Mouse (Mus musculus) limb, embryonic 15.5 days (tissue): ENCODE results near the gene Atg2a. TPM values are rescaled to one million over a fixed set of nuclear protein-coding genes. Genes with fewer than 3 reads are reported as not detected.

Experiments used
- ATAC-seq: fragments of 200-750 bp; cut with Nextera tagmentation; 2 replicates; pipeline ENCODE4 v1.8.0; 2017; ENCODE audit warnings: low read depth, moderate TSS enrichment; ENCODE audit not compliant: insufficient number of reproducible peaks, low FRiP score, low TSS enrichment
- H3K27ac ChIP-seq: fragments of 300-500 bp; sonication (generic); 2 replicates; pipeline ENCODE4 v1.5.1; 2015; ENCODE audit warnings: moderate library complexity, mild to moderate bottlenecking, inconsistent platforms
- H3K27me3 ChIP-seq: fragments of 300-500 bp; sonication (generic); 2 replicates; pipeline ENCODE4 v1.6.1; 2015; ENCODE audit warnings: inconsistent platforms
- H3K36me3 ChIP-seq: fragments of 300-500 bp; sonication (generic); 2 replicates; pipeline ENCODE4 v1.6.1; 2015; ENCODE audit warnings: inconsistent platforms
- H3K4me1 ChIP-seq: fragments of 300-500 bp; sonication (generic); 2 replicates; pipeline ENCODE4 v1.6.1; 2015; ENCODE audit warnings: inconsistent platforms
- H3K4me2 ChIP-seq: fragments of 300-500 bp; sonication (generic); 2 replicates; pipeline ENCODE4 v1.6.1; 2015; ENCODE audit warnings: mild to moderate bottlenecking, inconsistent platforms
- H3K4me3 ChIP-seq: fragments of 300-500 bp; sonication (generic); 2 replicates; pipeline ENCODE4 v1.5.1; 2015; ENCODE audit warnings: mild to moderate bottlenecking, inconsistent platforms
- H3K9ac ChIP-seq: fragments of 300-500 bp; sonication (generic); 2 replicates; pipeline ENCODE4 v1.6.1; 2015; ENCODE audit warnings: inconsistent platforms
- H3K9me3 ChIP-seq: fragments of 300-500 bp; sonication (generic); 2 replicates; pipeline ENCODE4 v1.6.1; 2016; ENCODE audit warnings: inconsistent platforms
- WGBS: fragments of 180-500 bp; shearing (Covaris S2); methylation state at CpG from one replicate; pipeline ENCODE4 v1.1.7; 2015; 5-methylcytosine and 5-hydroxymethylcytosine counted together
- polyA plus RNA-seq: library from polyadenylated mRNA; unstranded; fragments of >200 nt; fragmentation: Nextera tagmentation; extraction: Ambion mirVana; gene quantifications from 2 replicates; pipeline ENCODE4 v1.2.1, GENCODE M21; 2015

Gene Atg2a
- 8.6 and 9.0 TPM in 2 replicates for polyA plus RNA-seq

DNA sequence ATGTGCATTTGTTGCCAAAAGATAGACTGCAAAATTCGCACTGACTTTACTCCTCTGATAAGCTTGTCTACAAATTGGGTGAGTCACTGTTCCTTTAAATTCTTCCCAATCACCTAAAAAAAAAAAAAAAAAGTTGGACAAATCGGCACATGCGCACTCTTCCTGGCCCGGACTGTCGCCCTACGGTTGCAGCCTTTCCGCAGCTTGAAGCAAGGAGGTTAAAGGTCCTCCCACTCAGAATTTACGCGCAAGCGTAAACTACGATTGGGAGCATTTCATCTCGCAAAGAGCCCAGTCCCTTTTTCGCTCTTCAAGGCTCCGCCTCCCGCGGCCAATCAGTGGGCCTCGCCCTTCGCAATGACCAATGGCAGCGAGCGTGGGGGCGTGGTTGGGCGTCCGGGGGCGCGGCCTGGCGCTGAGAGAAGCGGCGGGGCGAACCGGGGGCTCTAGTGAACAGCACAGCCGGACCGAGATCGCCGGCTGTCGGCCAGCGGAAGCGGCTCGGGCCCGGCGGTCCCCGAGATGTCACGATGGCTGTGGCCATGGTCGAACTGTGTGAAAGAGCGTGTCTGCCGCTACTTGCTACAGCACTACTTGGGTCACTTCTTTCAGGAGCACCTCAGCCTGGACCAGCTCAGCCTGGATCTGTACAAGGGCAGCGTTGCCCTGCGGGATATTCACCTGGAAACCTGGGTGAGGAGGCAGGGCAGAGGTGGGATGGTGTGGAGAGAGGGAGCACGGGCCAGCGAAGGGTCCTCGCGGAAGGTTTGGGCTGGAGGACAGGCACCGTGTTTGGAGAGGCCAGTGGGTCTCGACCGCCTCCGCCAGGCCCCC is at the start of gene Atg2a:
Gene Atg2a (plus strand): TSS at position 395 of the 834 bp plus-strand sequence.
- Histone ChIP-seq H3K36me3 (peaks cover 29% of the 10 kb centered on the region), H3K9me3 (no peaks in the 10 kb centered on the region), H3K4me1 (peaks cover 17% of the 10 kb centered on the region), H3K27me3 (no peaks in the 10 kb centered on the region), H3K27ac (peak within 1 kb of the TSS; percentile 75), H3K4me2 (peak within 1 kb of the TSS; percentile 85), H3K4me3 (peak within 1 kb of the TSS; percentile 84), H3K9ac (peak within 1 kb of the TSS; percentile 84)
- ATAC-seq = peak; percentile 91
- under 1% methylated on average over 55 of the region's 55 CpGs for WGBS

DNA sequence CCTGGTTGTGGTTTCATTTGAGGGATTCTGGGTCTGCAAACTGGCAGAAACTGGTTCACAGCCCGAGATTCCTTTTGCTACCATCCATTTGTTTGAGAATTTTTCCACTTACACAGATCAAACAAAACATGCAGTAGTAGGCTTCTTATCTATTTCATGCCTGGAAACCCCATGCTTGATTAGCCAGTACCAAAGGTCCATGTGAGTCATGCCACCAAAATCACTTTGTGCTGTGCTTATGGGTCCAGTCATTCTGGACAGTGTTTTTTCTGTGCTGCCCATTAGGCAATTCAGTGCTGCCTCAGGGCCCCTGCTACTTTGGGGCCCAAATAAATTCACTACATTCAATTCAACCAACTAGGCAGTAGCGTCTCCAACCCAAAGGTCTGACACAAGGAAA is 37.2 kb upstream of the Atg2a start:
- Histone ChIP-seq H3K4me1 (no peaks in the 10 kb centered on the region), H3K36me3 (no peaks in the 10 kb centered on the region), H3K4me3 (no peak overlapping the region), H3K27me3 (no peaks in the 10 kb centered on the region), H3K9me3 (no peaks in the 10 kb centered on the region), H3K9ac (no peak overlapping the region), H3K27ac (no peak overlapping the region), H3K4me2 (no peak overlapping the region)
- 74% methylated on average over 2 of the region's 2 CpGs for WGBS
- no peak for ATAC-seq

DNA sequence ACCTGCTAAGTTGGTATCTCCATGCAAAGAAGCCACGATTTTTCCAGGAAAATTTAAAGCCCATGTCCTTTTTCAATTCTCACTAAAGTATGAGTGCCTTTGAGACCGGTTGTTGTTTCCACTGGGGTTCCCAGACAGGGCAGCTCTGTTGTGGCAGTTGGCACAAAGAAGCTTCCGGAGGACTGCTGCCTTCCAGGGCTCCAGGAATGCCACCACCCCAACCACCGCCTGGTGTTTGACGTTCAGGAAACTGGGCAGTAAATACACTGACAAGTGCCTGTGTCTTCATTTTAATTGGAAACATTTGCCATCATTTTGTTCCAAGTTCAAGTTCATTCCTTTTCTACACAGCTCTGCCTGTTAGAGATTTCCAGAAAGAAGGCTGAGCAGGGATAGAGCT is 34.8 kb upstream of the Atg2a start:
- Histone ChIP-seq H3K36me3 (no peaks in the 10 kb centered on the region), H3K27ac (no peak overlapping the region), H3K9me3 (no peaks in the 10 kb centered on the region), H3K9ac (no peak overlapping the region), H3K27me3 (no peaks in the 10 kb centered on the region), H3K4me1 (no peaks in the 10 kb centered on the region), H3K4me3 (no peak overlapping the region), H3K4me2 (no peak overlapping the region)
- no peak for ATAC-seq
- WGBS = 59% methylated on average over 5 of the region's 5 CpGs

DNA sequence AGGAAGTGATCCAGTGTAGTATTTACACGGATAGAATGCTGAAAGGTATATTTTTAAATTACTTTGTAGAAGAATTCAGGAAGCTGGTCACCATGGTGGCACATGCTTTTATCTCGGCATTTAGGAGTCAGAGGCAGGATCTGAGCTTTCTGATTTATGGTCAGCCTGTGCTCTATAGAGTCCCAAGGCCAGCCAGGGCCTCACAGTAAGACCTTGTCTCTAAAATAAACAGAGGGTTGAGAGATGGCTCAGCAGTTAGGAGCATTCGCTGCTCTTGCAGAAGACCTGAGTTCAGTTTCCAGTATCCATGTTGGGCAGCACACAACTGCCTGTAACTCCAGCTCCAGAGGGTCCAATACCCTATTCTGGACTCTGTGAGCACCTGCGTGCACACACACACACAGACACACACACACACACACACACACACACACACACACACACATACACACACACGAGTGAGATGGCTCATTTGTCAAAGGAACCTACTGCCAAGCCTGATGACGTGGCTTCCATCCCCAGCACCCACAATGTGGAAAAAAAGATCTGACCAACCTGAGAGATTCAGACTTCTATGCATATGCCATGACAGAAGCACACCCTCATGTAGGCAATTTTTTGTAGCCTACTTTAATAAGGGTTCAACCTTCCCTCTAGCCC is 25.3 kb upstream of the Atg2a start:
- H3K36me3 ChIP-seq = no peaks in the 10 kb centered on the region
- no peaks in the 10 kb centered on the region for H3K4me1 ChIP-seq
- H3K27me3 ChIP-seq = no peaks in the 10 kb centered on the region
- no peak overlapping the region for H3K27ac ChIP-seq
- ATAC-seq = no peak
- no peaks in the 10 kb centered on the region for H3K9me3 ChIP-seq
- H3K9ac ChIP-seq = no peak overlapping the region
- no peak overlapping the region for H3K4me3 ChIP-seq
- WGBS = 65% methylated on average over 6 of the region's 6 CpGs
- no peak overlapping the region for H3K4me2 ChIP-seq

DNA sequence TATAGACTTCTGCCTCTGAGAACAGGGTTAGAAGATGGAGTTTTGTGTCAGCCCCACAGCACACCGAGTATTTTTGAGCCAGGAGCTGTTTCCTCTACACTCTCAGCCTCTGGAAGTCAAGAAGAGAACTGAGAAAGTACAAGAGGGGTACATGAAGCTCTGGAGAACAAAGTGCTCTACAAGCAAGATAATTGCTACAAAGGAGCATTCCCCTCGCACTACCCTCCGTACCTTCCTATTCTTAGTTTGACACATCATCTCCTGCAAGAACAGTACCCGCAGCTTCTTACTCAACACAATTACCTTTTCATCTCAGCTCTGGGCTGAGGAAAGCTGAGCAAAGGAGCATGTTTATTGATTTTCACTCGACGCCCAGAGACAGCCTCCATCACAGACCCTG is 22.9 kb upstream of the Atg2a start:
- Histone ChIP-seq H3K4me3 (no peak overlapping the region), H3K9ac (no peak overlapping the region), H3K4me1 (no peaks in the 10 kb centered on the region), H3K36me3 (no peaks in the 10 kb centered on the region), H3K4me2 (no peak overlapping the region), H3K27ac (no peak overlapping the region), H3K27me3 (no peaks in the 10 kb centered on the region), H3K9me3 (no peaks in the 10 kb centered on the region)
- no peak for ATAC-seq
- 63% methylated on average over 6 of the region's 6 CpGs for WGBS

DNA sequence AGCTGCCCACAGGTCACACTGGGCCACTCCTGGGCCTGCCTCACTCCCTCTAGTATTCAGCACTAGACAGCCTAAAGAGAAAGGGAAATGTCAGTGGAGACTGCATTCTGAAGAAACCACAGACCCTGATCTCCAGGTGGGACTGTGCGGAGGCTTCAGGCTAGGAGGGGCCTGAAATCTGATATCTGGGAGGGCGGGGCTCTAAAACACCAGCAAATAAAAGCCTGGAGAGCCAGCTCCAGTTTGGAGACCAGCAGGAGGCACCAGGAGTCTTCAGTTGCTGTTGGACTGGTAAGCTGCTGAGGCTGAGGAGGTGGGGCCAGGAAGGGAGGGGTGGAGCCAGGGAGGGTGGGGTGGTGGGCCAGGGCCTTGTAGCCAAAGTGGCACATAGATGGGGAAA is 15.3 kb upstream of the Atg2a start, which contains the start of gene Gpha2:
Gene Gpha2 (plus strand): TSS at position 246 of the 400 bp plus-strand sequence.
- Histone ChIP-seq H3K9ac (no peak within 1 kb of the TSS), H3K4me2 (no peak within 1 kb of the TSS)

DNA sequence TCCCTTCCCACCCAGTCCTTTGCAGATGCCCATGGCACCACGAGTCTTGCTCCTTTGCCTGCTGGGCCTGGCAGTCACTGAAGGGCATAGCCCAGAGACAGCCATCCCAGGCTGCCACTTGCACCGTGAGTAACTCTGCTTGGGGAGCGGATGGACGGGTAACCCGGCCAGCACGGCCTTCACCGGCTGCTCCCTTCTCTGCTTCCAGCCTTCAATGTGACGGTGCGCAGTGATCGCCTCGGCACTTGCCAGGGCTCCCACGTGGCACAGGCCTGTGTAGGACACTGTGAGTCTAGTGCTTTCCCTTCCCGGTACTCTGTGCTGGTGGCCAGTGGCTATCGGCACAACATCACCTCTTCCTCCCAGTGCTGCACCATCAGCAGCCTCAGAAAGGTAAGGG is 14.7 kb upstream of the Atg2a start:
- 0 out of 2 replicates have a peak, but pooled peaks have one; percentile 27 for ATAC-seq
- Histone ChIP-seq H3K4me2 (no peak overlapping the region), H3K4me1 (peaks cover 5% of the 10 kb centered on the region; the same call in 1 of the 2 replicates), H3K4me3 (no peak overlapping the region), H3K36me3 (peaks cover 47% of the 10 kb centered on the region), H3K9ac (no peak overlapping the region), H3K27me3 (no peaks in the 10 kb centered on the region), H3K9me3 (no peaks in the 10 kb centered on the region), H3K27ac (no peak overlapping the region)
- WGBS = 89% methylated on average over 14 of the region's 14 CpGs

More for the DNA sequence above, 15.3 kb upstream of the Atg2a start, which contains the start of gene Gpha2:
- Histone ChIP-seq H3K4me1 (peaks cover 5% of the 10 kb centered on the region; the same call in 1 of the 2 replicates), H3K36me3 (peaks cover 42% of the 10 kb centered on the region), H3K27me3 (no peaks in the 10 kb centered on the region), H3K9me3 (no peaks in the 10 kb centered on the region), H3K4me3 (no peak within 1 kb of the TSS), H3K27ac (no peak within 1 kb of the TSS)
- 15% methylated on average over 2 of the region's 2 CpGs for WGBS
- ATAC-seq = no peak

DNA sequence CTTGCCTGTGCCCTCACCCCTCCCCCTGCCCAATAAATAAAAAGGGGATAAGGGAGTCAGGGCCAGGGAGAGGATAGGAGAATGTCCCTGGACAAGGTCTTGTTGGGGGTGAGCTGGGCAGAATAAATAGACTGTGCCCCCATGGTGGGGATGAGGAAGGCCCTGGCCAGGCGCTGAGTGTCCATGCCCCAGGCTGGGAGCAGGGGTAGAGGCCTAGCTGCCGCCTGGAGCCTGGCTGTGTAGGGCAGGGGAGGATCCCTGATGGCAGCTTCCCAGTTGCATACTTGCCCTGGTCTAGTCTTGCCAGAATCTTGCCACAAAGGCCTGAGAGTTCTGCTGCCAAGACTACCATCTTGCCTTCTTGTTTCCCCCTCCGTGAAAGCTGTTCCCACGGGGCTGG is 13.6 kb upstream of the Atg2a start:
- Histone ChIP-seq H3K4me2 (no peak overlapping the region), H3K4me1 (peaks cover 5% of the 10 kb centered on the region; the same call in 1 of the 2 replicates), H3K9ac (no peak overlapping the region), H3K9me3 (no peaks in the 10 kb centered on the region), H3K27me3 (no peaks in the 10 kb centered on the region), H3K27ac (no peak overlapping the region), H3K4me3 (no peak overlapping the region), H3K36me3 (peaks cover 57% of the 10 kb centered on the region)
- no peak for ATAC-seq
- 86% methylated on average over 4 of the region's 4 CpGs for WGBS

DNA sequence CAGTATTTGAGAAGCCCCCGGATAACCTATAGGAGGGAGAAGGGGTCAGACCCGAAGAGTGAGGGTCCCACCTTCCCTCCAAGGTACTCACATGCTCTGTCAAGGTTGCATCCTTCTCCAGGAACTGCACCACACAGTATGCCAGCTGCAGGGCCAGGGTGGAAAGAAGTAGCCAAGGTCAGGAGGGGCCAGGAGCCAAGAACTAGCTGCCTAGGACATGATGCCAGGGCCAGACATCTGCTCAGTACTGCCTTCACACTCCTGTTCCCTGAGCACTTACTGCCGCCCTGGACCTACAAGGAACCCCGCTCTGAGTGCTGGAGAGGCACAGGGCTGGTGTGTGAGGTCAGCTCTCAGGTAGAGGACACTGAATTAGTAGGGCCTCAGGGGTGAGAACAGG is 11.1 kb upstream of the Atg2a start:
- 87% methylated on average over 4 of the region's 4 CpGs for WGBS
- Histone ChIP-seq H3K36me3 (peaks cover 66% of the 10 kb centered on the region), H3K27ac (no peak overlapping the region), H3K9ac (no peak overlapping the region), H3K27me3 (no peaks in the 10 kb centered on the region), H3K9me3 (no peaks in the 10 kb centered on the region), H3K4me1 (peaks cover 18% of the 10 kb centered on the region), H3K4me2 (no peak overlapping the region), H3K4me3 (no peak overlapping the region)
- no peak for ATAC-seq

DNA sequence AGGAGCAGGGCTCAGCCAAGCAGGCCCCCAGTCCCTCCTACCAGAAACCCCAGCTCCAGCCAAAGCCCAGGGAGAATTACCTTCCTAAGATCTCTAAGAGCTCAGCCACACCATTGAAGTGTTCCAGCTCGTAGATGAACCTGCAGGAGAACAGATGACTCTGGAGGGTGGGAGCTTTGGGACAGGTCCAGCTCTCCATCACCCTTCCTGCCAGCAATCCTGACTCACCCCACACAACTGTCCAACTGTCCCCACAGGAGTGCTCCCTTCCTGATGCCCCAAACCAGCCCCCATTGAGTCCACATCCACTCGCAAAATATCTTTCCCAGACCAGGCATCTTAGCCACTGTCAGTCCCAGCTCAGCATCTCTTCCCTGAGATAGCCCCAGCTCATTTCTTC is 10.4 kb upstream of the Atg2a start:
- ATAC-seq = no peak
- Histone ChIP-seq H3K27ac (no peak overlapping the region), H3K4me2 (no peak overlapping the region), H3K4me3 (no peak overlapping the region), H3K36me3 (peaks cover 66% of the 10 kb centered on the region), H3K27me3 (no peaks in the 10 kb centered on the region), H3K9ac (no peak overlapping the region), H3K4me1 (peaks cover 17% of the 10 kb centered on the region), H3K9me3 (no peaks in the 10 kb centered on the region)
- 86% methylated on average over 2 of the region's 2 CpGs for WGBS

DNA sequence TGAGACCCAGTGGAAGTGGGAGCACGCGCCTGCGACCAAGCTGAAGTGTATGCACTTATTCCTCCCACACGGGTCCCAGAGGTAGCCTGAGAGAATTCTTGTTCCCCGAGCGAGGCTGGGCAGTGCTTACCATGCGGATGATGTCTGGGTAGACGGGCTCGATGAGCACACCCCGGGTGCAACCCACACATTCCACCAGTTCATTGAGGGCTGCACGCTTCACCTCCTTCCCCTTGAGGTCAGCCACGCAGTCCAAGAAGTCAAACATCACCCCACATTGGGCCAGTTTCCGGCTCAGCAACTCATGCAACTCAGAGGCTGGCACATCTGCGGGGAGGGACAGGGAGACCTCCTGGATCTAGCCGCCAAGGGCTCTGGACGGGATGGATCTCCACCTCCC is 7.8 kb upstream of the Atg2a start:
- Histone ChIP-seq H3K9ac (0 out of 2 replicates have a peak overlapping the region, but pooled peaks have one; percentile 12), H3K9me3 (no peaks in the 10 kb centered on the region)
- WGBS = 91% methylated on average over 16 of the region's 16 CpGs

More for the DNA sequence above, 7.8 kb upstream of the Atg2a start:
- Histone ChIP-seq H3K36me3 (peaks cover 48% of the 10 kb centered on the region), H3K27me3 (no peaks in the 10 kb centered on the region), H3K4me1 (peaks cover 18% of the 10 kb centered on the region), H3K27ac (no peak overlapping the region), H3K4me3 (no peak overlapping the region), H3K4me2 (no peak overlapping the region)
- no peak for ATAC-seq
